28 mouse cellular contexts compared by ENCODE assay signal in genomic region chr15:91043263-91043662, GRCm38 (mm10).
"Had no signal": no experiment of that assay in that cellular context is flagged by ENCODE, and none has a peak within 500 bp of the region (broad histone marks: within the 10 kb centered on the region; RNA-seq: fewer than 3 reads in every experiment).

No protein-coding gene starts in this region.

- DNase-seq: cerebellum, adult 8-10 months; cerebellum, adult 9-10 months; cerebellum, adult 9-11 months; cerebellum, postnatal 10 days; cerebellum, postnatal 14 days; cerebellum, postnatal 25 days; cerebellum, postnatal 36 days; embryo, embryonic 11 days; forebrain, postnatal 0 days; gastrocnemius, adult 2 months; gastrocnemius, postnatal 10 days; gastrocnemius, postnatal 14 days; gastrocnemius, postnatal 25 days; gastrocnemius, postnatal 36 days; heart, adult 11 months; heart, adult 18-20 months; heart, adult 2 months had no signal

- H3K36me3 ChIP-seq: embryonic facial prominence, embryonic 10.5 days; embryonic facial prominence, embryonic 12.5 days; embryonic facial prominence, embryonic 13.5 days; embryonic facial prominence, embryonic 15.5 days; forebrain, embryonic 15.5 days had no signal

- H3K4me1 ChIP-seq: embryonic facial prominence, embryonic 10.5 days; embryonic facial prominence, embryonic 12.5 days; embryonic facial prominence, embryonic 13.5 days; embryonic facial prominence, embryonic 15.5 days had no signal

- ATAC-seq: forebrain, embryonic 13.5 days; forebrain, embryonic 14.5 days; forebrain, embryonic 15.5 days; forebrain, embryonic 16.5 days; forebrain, postnatal 0 days had no signal

- H3K9ac ChIP-seq: embryonic facial prominence, embryonic 12.5 days; embryonic facial prominence, embryonic 13.5 days; embryonic facial prominence, embryonic 15.5 days; forebrain, embryonic 12.5 days; forebrain, embryonic 13.5 days; forebrain, embryonic 15.5 days; forebrain, postnatal 0 days had no signal

- H3K27me3 ChIP-seq: embryonic facial prominence, embryonic 12.5 days; embryonic facial prominence, embryonic 13.5 days; embryonic facial prominence, embryonic 15.5 days; forebrain, embryonic 12.5 days; forebrain, embryonic 13.5 days; forebrain, embryonic 15.5 days had no signal

- H3K4me2 ChIP-seq: embryonic facial prominence, embryonic 12.5 days; embryonic facial prominence, embryonic 13.5 days; embryonic facial prominence, embryonic 15.5 days; forebrain, embryonic 12.5 days; forebrain, embryonic 13.5 days; forebrain, embryonic 15.5 days had no signal

- H3K27ac ChIP-seq: embryonic facial prominence, embryonic 10.5 days; embryonic facial prominence, embryonic 12.5 days; embryonic facial prominence, embryonic 13.5 days; embryonic facial prominence, embryonic 15.5 days; forebrain, embryonic 10.5 days; forebrain, embryonic 12.5 days; forebrain, embryonic 13.5 days; forebrain, embryonic 15.5 days; gastrocnemius, adult 2 months; heart, adult 2 months had no signal

- H3K4me3 ChIP-seq: embryonic facial prominence, embryonic 10.5 days; embryonic facial prominence, embryonic 12.5 days; embryonic facial prominence, embryonic 13.5 days; embryonic facial prominence, embryonic 15.5 days; erythroblast, embryonic 14.5 days; forebrain, embryonic 10.5 days; forebrain, embryonic 12.5 days; forebrain, embryonic 13.5 days; forebrain, embryonic 15.5 days; gastrocnemius, adult 2 months; heart, adult 2 months had no signal

- H3K9me3 ChIP-seq: embryonic facial prominence, embryonic 10.5 days; embryonic facial prominence, embryonic 12.5 days; embryonic facial prominence, embryonic 13.5 days; embryonic facial prominence, embryonic 15.5 days; forebrain, embryonic 10.5 days; forebrain, embryonic 12.5 days; forebrain, embryonic 13.5 days; forebrain, embryonic 15.5 days had no signal
